Mouse (Mus musculus) lung, embryonic 16.5 days (tissue): Measurements from ENCODE around the gene Shmt2. TPM values are rescaled to one million over a fixed set of nuclear protein-coding genes. Genes with fewer than 3 reads are reported as not detected.

Experiments used
- ATAC-seq: fragments of 200-750 bp; cut with Nextera tagmentation; 2 replicates; pipeline ENCODE4 v1.8.0; 2017; ENCODE audit warnings: low read depth, mild to moderate bottlenecking, moderate library complexity
- H3K27ac ChIP-seq: fragments of 300-500 bp; sonication (generic); 2 replicates; pipeline ENCODE4 v1.5.1; 2014; ENCODE audit warnings: mild to moderate bottlenecking, control low read depth, low read length
- H3K27me3 ChIP-seq: fragments of 300-500 bp; sonication (generic); 2 replicates; pipeline ENCODE4 v1.6.1; 2014; ENCODE audit warnings: low read depth, low read length, mixed read lengths; ENCODE audit not compliant: control insufficient read depth, insufficient read depth
- H3K36me3 ChIP-seq: fragments of 300-500 bp; sonication (generic); 2 replicates; pipeline ENCODE4 v1.6.1; 2014; ENCODE audit warnings: low read length; ENCODE audit not compliant: control insufficient read depth, insufficient read depth
- H3K4me1 ChIP-seq: fragments of 300-500 bp; sonication (generic); replicated peaks from 2 replicates; pipeline ENCODE4 v1.6.1; 2014; ENCODE audit warnings: low read length, mixed read lengths; ENCODE audit not compliant: control insufficient read depth, insufficient read depth
- H3K4me2 ChIP-seq: fragments of 300-500 bp; sonication (generic); 2 replicates; pipeline ENCODE4 v1.6.1; 2014; ENCODE audit warnings: low read depth, low read length, control low read depth
- H3K4me3 ChIP-seq: fragments of 300-500 bp; sonication (generic); 2 replicates; pipeline ENCODE4 v1.5.1; 2014; ENCODE audit warnings: mild to moderate bottlenecking, low read length, control low read depth
- H3K9ac ChIP-seq: fragments of 300-500 bp; sonication (generic); 2 replicates; pipeline ENCODE4 v1.6.1; 2014; ENCODE audit warnings: low read length, control low read depth
- H3K9me3 ChIP-seq: fragments of 300-500 bp; sonication (generic); 2 replicates; pipeline ENCODE4 v1.6.1; 2016; ENCODE audit warnings: low read length; ENCODE audit not compliant: control insufficient read depth
- WGBS: fragments of 180-500 bp; shearing (Covaris S2); extraction: QIAGEN DNeasy Blood & Tissue Kit; methylation state at CpG from one replicate; pipeline ENCODE4 v1.1.7; 2014; 5-methylcytosine and 5-hydroxymethylcytosine counted together
- polyA plus RNA-seq: library from polyadenylated mRNA; unstranded; fragments of >200 nt; fragmentation: Nextera tagmentation; extraction: Ambion mirVana; gene quantifications from 2 replicates; pipeline ENCODE4 v1.2.1, GENCODE M21; 2015

Shmt2 gene
- polyA plus RNA-seq, 1 experiment from 2014 or later, result 119 TPM

DNA sequence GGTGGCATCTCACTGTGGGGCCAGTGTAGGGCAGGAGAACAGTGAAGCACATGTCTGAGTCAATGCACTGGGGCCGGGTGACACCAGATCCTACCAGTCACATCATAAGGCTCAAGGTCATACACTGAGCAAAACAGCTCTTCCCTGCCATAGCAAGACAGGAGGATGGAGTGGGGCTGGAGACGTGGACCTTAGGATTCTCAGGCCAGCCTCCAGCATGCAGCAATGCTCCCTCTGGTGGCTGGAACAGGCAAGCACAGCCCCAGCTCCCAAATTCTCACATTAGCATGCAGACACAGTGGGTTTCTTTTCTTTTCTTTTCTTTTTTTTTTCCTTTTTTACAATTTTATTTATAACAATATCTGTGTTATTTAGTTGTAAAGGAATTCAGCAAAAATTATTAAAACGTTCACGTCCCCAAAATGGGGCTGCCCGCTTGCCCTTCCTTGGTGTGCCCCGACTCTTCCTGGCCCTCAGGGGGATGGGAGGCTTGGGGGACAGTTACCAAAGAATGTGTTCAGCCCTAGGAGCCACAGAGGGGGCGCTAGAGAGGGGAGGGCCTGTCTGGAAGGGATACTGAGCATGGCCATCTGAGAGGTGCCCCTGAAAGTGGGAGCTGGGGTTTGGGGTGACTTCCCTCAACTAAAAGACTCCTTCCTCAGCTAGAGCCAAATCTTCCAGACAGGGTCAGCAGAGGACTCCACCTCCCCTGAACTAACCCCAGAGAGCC, 15.8 kb upstream of the Shmt2 start:
- 28% methylated on average over 7 of the region's 7 CpGs for WGBS
- peak; percentile 29; the same call in 1 of the 2 replicates for ATAC-seq
- Histone ChIP-seq H3K4me1 (peaks cover 12% of the 10 kb centered on the region), H3K27me3 (peaks cover 39% of the 10 kb centered on the region), H3K4me2 (no peak overlapping the region), H3K9ac (no peak overlapping the region), H3K9me3 (no peaks in the 10 kb centered on the region), H3K4me3 (no peak overlapping the region), H3K27ac (no peak overlapping the region), H3K36me3 (peaks cover 15% of the 10 kb centered on the region)

DNA sequence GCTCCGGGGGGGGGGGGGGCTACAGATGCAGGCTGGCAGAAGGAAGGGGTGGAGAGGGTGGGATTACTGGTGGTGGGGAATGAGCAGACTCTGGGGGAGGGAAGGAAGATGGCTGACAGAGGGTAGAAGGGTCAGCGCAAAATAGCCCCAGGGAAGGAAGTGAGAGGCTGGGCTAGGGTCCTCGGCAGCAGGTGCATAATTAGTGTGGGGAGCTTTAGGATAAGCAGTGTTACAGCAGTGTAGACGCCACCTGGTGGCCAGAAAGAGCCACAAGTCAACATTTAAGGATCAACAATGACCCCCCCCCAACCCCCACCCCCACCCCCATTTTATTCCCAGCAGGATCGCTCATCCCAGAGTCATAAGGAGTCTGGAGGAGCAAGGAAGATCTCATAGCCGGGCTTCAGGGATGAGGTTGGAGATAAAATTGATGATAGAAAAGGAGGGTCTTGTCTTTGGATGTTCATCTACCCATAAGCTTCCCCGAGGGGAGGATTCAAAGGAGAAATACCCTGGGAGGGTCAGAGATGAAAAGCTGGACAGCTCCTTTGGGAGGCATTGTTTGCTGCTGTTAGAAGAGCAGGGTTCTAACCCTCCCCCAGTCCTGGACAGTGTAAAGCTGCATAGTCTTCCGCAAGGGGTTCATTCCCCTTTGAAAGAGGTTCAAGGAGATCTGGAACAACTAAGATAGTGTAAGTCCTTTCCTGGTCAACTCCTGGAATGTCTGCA, 14.5 kb upstream of the Shmt2 start:
- Histone ChIP-seq H3K9ac (no peak overlapping the region), H3K4me1 (peaks cover 12% of the 10 kb centered on the region), H3K9me3 (no peaks in the 10 kb centered on the region), H3K4me2 (no peak overlapping the region), H3K27me3 (peaks cover 52% of the 10 kb centered on the region), H3K27ac (no peak overlapping the region), H3K36me3 (peaks cover 6% of the 10 kb centered on the region), H3K4me3 (no peak overlapping the region)
- ATAC-seq, result no peak
- WGBS, result 10% methylated on average over 8 of the region's 8 CpGs

DNA sequence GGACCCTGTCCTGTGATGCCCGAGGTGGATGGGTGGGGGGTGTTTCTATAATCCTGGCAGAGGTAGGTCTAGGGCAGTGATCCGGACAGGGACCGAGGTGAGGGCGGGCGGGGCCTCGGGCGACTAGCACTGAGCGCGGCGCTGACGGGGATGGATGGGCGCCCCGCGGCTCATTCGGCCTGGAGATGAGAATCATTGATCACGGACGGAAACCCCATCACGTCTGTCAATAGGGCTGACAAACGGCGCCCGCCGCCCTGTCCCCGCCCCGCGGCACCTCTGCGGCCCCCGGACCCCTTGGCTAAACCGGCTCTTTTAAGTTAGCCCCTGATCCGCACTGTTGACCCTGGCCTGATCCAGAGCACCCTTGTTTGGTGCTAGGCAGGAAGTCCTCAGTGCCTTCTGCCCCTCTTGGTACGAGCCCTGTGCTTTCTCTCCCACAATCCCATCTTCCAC, 12.7 kb upstream of the Shmt2 start:
- ATAC-seq, result peak; percentile 10; the same call in 1 of the 2 replicates
- Histone ChIP-seq H3K27me3 (peaks cover 70% of the 10 kb centered on the region), H3K27ac (no peak overlapping the region), H3K4me3 (peak overlapping the region; percentile 56), H3K4me1 (peaks cover 12% of the 10 kb centered on the region), H3K9me3 (no peaks in the 10 kb centered on the region), H3K9ac (0 out of 2 replicates have a peak overlapping the region, but pooled peaks have one; percentile 26), H3K36me3 (no peaks in the 10 kb centered on the region), H3K4me2 (peak overlapping the region; percentile 98)
- under 1% methylated on average over 29 of the region's 30 CpGs for WGBS

DNA sequence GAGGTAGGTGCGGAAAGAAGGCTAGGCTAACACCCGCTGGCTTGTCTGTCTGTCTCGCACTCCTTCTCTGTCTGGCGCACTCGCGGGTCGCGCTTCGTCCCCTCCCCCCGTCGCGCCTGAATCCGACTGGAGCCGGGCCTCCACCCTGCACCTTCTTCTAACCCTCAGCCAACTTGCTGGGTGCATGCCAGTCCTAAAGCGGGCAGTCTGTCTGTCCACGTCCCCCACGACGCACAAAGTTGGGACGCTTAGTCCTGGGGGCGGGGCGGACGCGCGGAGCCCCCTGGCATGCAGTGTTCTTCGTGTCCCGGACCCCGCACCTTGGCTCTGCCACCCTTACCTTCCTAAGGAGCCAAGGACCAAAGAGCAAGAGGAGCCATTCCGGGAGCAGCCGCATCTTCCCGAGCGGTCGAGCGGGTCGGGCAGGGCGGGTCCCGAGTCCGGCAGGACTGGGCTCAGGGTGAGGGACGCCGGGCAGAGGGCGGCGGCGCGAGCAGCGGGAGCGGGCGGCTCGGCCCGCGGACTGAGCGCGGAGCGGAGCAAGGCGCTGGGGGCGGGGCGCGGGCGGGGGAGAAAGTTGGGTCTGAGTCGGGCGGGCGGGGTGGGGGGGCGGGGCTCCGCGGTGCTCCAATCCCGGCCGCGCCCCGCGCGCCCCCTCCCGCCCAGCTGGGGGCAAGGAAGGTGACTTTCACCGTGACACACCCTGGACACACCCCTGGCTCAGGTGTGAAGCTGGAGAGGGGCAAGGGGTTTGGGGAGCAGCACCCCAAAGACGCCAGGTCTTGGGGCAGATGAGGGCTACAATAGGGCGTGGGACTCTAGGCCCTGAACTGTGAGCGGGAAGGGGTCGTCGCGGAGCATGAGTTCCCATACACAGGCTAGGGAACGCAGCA, 12.0 kb upstream of the Shmt2 start, which contains the start of gene Nxph4:
TSS of gene Nxph4 (minus strand) at position 524 of the 893 bp plus-strand sequence.
- ATAC-seq, result peak; percentile 51
- Histone ChIP-seq H3K4me1 (peaks cover 12% of the 10 kb centered on the region), H3K9ac (peak within 1 kb of the TSS; percentile 57), H3K27ac (no peak within 1 kb of the TSS), H3K4me2 (peak within 1 kb of the TSS; percentile 98), H3K36me3 (no peaks in the 10 kb centered on the region), H3K9me3 (no peaks in the 10 kb centered on the region), H3K27me3 (peaks cover 76% of the 10 kb centered on the region), H3K4me3 (peak within 1 kb of the TSS; percentile 56)
- under 1% methylated on average over 49 of the region's 78 CpGs for WGBS

DNA sequence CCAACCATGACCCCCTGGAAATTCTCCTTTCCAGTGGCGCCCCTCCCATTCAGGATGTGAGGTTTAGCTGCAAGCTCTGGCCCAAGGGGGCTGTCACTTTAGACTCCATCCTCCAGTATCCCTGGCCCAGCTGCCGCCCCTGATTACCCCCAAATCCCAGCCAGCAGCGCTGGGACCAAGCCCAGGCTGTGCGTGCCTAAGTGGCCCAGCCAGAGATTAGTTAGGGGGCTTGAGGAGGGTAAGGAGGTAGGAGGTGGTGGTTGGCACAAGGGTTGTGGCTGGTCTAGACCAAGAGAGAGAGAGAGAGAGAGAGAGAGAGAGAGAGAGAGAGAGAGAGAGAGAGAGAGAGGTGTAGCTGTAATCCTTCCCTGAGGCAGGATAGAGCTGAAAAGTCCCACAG, 9.3 kb upstream of the Shmt2 start:
- Histone ChIP-seq H3K27me3 (peaks cover 99% of the 10 kb centered on the region), H3K4me2 (no peak overlapping the region), H3K4me1 (peaks cover 15% of the 10 kb centered on the region), H3K4me3 (no peak overlapping the region), H3K27ac (no peak overlapping the region), H3K36me3 (no peaks in the 10 kb centered on the region), H3K9ac (no peak overlapping the region), H3K9me3 (no peaks in the 10 kb centered on the region)
- 1% methylated on average over 4 of the region's 4 CpGs for WGBS
- ATAC-seq, result no peak

DNA sequence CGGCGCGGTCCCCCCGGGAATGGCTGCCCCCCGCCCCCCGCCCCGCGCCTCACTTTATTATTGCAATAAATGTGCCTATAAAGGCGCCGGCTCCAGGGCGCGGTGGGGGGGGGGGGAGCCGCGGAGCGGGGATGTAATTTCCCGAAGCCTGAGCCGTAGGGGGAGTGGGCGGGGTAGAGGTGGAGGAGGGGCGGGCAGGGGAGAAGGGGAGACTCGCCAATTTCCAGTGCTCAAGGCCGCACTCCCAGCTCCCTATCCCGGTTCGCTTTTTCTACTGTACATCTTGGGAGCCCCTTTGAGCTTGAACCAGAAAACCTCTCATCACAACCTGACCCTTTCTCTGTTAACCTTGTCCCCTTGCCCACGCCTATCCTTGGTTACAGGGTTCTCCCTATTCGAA, 8.7 kb upstream of the Shmt2 start:
- no peak overlapping the region for H3K27ac ChIP-seq
- no peak overlapping the region for H3K4me3 ChIP-seq
- 0% methylated on average over 16 of the region's 25 CpGs for WGBS
- peaks cover 21% of the 10 kb centered on the region for H3K4me1 ChIP-seq
- H3K9ac ChIP-seq, result no peak overlapping the region
- H3K4me2 ChIP-seq, result no peak overlapping the region
- H3K36me3 ChIP-seq, result no peaks in the 10 kb centered on the region
- no peak for ATAC-seq
- H3K9me3 ChIP-seq, result no peaks in the 10 kb centered on the region
- peaks cover 99% of the 10 kb centered on the region for H3K27me3 ChIP-seq

DNA sequence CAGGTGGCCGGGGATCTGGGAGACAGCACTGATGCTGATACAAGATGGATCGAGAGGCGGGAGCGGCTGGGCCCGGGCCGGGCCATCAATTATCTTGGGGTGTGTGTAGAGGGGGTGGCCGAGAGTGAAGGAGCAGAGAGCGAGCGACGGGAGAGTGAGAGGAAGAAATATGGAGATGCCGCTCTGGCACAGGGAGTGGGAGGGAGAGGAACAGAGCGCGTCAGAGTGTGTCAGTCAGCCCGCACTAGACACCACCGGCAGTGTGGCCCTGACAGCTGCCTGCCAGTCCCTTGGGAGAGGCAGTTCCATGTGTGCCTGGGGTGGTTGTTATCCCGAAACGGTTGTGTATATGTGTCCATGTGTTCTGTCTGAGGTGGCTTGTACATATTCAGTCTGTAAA, 5.2 kb upstream of the Shmt2 start:
- WGBS, result 4% methylated on average over 17 of the region's 17 CpGs
- Histone ChIP-seq H3K9me3 (no peaks in the 10 kb centered on the region), H3K27me3 (peaks cover 90% of the 10 kb centered on the region), H3K4me2 (no peak overlapping the region), H3K36me3 (no peaks in the 10 kb centered on the region), H3K27ac (no peak overlapping the region), H3K9ac (no peak overlapping the region), H3K4me3 (no peak overlapping the region), H3K4me1 (peaks cover 11% of the 10 kb centered on the region)
- no peak for ATAC-seq

DNA sequence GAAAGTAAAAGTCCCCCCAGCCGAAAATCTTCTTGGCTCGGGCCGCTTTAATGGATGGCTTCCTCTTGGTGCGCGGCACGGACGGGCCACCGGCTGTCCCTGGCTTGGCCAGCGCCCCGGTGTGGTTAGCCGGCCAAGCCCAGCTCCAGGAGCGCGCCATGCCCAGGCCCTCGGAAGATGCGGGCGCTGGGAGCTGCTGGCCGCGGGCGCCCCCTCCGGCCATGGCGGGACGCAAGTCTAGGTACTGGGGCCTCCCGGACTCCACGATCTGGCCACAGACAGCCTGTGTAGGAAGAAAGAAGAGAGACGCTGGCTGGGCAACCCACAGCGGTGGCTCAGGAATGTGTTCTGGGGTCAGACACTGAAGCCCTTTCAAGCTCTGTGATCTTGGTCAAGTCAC, 4.4 kb upstream of the Shmt2 start:
- H3K9me3 ChIP-seq, result no peaks in the 10 kb centered on the region
- H3K27me3 ChIP-seq, result peaks cover 82% of the 10 kb centered on the region
- WGBS, result 1% methylated on average over 26 of the region's 26 CpGs
- H3K36me3 ChIP-seq, result no peaks in the 10 kb centered on the region
- peak overlapping the region; percentile 53 for H3K4me2 ChIP-seq
- peak overlapping the region; percentile 42 for H3K4me3 ChIP-seq
- H3K4me1 ChIP-seq, result peaks cover 12% of the 10 kb centered on the region
- ATAC-seq, result peak; percentile 65
- H3K27ac ChIP-seq, result no peak overlapping the region
- H3K9ac ChIP-seq, result 0 out of 2 replicates have a peak overlapping the region, but pooled peaks have one; percentile 16
